Mouse (Mus musculus) gastrocnemius, adult 18-20 months (tissue): ENCODE results near the gene Ptprb. TPM values are rescaled to one million over a fixed set of nuclear protein-coding genes. Genes with fewer than 3 reads are reported as not detected.

Experiments
- DNase-seq: peaks from one replicate; pipeline ENCODE4 v3.0.0; 2021; ENCODE audit warnings: low spot score
- total RNA-seq, 2 experiments: library from RNA; stranded (reverse); gene quantifications; 2 replicates each; pipeline ENCODE4 v1.2.3; 2021

The Ptprb gene
- total RNA-seq, 2 experiments from 2014 or later = 21.1 to 24.0 TPM

- DNase-seq = no peak
Measured at GRCm38 (mm10) chr10:116370991-116371725, 95.8 kb downstream of the Ptprb start.

DNA sequence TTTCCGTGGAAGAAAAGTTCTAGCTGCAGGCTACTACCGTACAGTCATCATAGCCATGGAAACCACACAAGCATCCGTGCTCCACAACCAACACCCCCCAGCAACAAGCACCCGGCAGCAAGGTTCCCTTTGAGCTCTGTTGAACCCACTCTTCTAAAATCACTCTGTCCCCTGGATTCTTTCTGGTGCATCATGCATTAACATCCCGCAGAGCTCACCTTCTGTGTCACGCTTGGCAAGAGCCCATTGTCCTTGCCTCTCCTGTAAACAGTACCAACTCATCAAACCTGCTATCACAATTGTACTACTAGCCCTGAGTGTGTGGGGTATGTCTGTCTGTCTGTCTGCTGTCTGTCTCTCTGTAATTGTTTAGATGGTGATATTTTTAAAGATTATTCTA, 98.8 kb downstream of the Ptprb start:
- no peak for DNase-seq

DNA sequence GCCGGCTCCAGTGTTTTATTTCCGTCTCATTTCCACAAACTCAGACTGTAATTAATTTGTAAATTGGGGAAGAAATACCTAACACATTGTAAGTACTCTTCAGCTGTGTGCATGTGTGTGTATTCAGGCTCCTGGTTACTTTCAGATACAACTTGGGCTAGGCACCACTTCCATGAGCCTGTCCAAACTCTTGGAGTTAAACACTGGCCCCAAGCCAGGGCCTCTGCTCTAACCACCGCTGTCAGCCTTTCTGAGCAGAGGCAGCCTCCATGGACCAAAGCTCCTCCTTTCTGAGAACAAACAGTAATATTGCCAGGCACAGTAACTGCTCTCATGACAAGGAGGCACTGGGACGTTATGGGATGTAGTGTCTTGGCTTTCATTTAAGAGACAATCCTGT, 101.5 kb downstream of the Ptprb start:
- no peak for DNase-seq

DNA sequence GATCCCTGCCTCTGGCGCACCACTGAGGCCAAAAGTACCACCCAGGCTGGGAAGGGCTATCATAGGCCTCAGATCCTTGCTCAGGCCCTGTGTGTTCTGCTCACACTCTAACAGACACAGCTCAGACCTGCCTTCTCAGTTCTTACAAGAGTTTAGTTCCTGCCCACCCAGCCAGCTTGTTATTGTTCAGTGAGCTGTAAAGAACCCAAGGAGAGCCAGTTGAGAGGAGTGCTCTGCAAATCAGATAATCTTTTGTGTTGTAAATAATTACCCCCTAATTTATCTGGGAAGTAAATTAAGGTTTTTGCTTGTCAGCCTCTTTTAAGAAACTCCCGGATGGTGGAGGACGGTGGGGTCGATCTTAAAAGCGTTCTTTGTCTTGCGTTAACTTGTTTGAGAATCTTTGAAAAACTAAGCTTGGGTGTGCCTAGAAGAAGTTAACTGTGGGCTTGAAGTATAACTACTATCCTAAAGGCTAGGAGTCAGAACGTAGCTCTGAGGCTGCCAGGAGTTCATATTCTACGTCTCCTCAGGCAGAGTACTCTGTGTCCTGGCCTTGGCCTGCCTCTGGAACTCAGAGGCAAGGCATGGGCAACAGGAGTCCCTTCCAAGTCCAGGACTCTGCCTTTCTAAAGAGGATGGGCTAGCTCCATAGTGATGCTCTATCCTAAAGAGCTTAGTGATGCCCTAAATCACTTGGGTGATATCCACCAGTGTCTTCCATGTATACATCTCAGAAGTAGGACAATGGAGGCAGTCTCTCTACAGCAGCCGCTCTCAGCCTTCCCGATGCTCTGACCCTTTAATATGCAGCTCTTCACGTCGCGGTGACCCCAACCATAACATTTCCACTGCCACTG, 107.7 kb downstream of the Ptprb start:
- DNase-seq = no peak

GRCm38 (mm10) chr10:116384401-116384800, 109.1 kb downstream of the Ptprb start:
- no peak for DNase-seq

- no peak for DNase-seq
Measured at GRCm38 (mm10) chr10:116386391-116386885, 111.1 kb downstream of the Ptprb start.

DNA sequence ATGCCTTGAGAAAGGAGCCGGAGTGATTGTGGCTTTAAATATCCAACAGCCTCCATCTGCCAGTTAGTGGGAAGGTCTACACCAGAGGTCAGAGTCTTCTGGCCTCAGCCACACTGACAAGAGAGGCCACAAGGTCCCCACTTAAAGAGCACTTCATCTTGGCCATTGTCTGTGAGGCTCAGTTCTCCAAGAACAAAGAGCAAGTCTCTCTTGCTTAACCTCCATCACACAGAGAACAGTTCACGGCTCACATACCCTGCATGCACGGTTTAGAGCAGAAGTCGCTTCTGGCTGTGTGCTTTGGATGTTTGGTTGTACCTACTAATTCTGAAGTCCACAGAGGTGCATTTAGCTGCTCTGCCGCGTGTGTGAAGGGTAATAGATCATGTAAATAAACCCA, 113.5 kb downstream of the Ptprb start:
- no peak for DNase-seq

- no peak for DNase-seq
Measured at GRCm38 (mm10) chr10:116393790-116394475, 118.6 kb downstream of the Ptprb start.

DNA sequence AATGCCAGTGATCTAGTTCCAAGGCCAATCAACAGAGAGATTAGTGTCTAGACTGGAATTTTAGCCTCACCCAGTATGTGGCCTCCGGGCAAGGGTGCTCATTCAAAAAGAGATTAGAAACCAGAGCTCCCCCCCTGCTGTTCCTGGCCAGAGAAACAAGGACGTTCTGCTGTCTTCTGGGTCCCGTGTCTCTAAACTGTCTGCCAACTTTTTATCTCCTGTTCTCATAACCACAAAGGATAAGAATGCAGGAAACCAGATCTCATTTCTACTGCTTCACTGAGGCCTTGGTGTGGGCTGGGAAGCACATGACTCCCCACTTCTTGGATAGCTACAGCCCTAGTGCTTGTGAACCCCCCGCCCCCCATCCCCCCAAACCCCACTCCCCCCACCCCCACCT, 119.3 kb downstream of the Ptprb start:
- no peak for DNase-seq

DNA sequence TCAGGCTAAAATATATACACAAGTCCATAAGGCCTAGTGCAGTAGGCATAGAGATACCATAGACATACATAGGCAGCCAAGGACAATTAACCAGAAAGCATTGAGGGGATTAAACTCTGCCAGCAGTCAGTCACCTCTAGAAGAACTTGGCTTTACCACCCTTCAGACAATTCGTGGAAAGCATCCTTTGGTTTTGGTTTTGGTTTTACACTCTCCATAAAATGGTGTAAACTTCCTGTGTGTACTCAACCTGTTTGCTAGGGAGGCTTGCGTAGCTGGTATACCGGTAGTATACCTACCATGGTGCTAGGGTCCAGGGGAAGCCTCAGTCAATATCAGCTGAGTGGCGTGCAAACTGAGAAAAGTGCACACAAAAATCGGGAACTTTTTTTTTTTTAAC, 121.0 kb downstream of the Ptprb start:
- DNase-seq = no peak

DNA sequence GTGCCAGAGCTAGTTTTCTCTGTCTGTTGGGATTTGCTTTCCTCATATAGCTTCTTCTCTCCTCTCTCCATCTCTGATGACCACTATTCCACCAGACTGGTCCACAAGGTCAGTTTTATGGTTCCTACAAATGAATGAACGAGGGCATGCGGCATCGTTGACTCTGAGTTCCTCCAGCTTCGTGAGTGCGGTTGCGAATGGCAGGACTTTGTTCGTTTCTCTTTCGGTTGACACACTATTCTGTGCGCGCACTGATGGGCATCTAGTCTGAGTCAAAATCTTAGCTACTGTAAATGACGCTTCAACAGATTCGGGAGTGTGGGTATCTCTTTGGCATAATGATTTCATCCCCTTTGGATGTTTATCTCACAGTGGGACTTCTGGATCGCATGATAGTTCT, 121.6 kb downstream of the Ptprb start:
- no peak for DNase-seq

DNA sequence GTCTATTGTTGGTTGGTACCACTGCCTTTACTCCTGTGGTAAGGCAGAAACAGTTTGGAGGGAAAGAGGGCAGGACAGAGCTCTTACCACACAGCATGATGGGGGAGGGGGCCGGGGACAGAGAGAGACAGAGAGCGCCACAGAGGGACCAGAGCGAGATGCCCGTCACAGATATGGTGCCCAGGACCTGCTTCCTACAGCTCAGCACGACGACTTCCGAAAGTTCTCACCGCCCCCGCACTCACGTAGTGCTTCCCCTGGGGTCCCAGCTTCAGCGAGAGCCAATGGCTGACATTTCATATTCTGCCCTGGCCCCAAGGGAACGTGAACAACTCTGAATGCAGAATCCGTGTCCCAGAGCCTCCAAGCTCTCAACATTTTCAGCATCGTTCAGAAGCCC, 122.2 kb downstream of the Ptprb start:
- DNase-seq = no peak

DNA sequence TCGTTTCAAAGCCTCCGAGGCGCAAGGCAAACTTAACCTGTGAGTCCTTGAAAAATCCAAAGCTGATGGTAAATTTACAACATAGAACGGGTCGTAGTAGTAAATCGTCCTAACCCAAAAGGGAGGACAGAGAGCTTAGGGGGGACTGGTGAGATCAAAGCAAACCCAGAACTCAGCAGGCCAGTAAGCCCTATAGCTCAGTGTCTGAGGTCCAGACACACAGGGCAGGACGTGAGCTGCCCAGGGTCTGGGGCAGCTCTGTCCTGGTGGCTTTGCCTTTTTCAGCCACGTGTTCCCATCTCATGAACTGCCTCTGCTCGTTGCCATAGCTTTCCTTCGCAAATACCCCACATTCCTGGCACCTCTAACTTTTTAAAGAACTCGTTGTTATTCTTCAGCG, 122.7 kb downstream of the Ptprb start:
- DNase-seq = no peak

- DNase-seq = no peak
Measured at GRCm38 (mm10) chr10:116402742-116403425, 127.6 kb downstream of the Ptprb start.

DNA sequence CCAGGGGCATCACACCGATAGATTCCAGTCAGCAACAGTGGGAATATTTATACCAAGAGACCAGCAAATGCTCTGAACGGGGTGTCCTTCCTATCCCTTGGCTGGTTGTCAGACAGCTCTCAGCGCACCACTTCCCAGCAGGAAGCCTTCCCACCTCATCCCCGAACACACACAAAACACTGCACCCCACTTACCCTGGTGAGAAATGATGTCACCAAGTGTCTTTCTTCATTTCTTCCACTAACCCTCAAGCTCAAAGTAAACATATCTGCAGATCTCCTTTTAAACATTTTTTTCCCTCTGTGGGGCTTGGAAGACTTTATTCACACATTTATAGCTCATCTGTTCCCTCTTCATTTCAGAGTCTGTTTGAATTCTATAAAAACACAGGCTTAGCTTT, 128.4 kb downstream of the Ptprb start:
- no peak for DNase-seq

DNA sequence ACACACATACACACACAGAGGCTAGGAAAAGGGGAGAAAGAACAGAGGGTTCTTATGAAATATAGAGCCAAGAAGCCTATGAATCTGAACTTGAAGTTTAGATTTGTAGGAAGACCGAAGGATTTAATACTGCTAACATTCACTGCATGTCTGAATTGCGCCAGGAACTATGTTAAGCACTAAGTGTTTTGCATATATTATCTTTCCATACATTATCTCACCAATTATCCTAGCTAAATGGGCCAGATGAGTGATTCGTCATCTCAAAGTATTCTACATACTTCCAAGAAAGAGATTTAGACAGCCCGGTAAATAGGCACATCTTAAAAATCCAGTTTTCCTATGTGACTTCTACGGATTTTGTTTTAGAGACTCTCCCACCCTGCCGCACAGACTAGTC, 129.7 kb downstream of the Ptprb start:
- DNase-seq = no peak

GRCm38 (mm10) chr10:116407684-116408359, 132.5 kb downstream of the Ptprb start:
- no peak for DNase-seq

DNA sequence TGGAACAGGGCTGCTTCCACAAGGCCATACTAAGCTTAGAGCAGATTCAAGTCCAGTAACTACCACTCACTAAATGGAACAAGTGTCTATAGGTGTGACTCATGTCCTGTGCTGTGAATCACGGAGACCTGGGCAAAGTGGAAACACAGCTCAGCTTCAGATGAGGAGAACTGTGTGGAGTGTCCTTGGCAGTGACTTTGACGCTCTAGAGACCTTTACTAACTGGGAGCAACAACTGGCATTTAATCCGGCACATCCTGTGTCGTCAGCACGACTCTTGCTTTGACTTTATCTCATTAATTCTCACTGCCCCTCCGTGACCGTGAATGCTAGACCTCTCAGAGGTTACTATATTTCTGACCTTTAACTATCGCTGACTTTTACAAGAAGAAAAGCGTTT, 135.5 kb downstream of the Ptprb start:
- no peak for DNase-seq

- no peak for DNase-seq
Measured at GRCm38 (mm10) chr10:116416142-116416541, 140.8 kb downstream of the Ptprb start.

DNA sequence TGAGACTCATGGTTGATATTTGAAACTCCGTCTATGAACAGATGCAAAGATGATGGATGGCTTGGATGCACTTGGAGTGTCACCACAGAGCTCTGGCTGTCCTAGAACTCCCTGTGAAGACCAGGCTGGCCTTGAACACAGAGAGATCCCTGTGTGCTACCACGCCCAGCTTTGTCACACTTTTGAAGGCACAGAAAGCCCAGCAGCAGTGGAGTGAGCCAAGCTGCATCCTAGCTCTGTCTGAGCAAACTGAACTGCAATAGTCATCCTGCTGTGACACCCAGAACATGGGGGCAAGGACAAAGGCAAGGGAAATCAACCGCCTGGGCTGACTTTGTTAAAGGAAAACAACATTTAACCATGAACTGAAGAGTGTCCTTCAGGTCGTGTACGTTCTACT, 141.4 kb downstream of the Ptprb start:
- no peak for DNase-seq
